Mouse (Mus musculus) kidney, embryonic 16.5 days (tissue): ENCODE measurements around the gene Zfp69. TPM values are rescaled to one million over a fixed set of nuclear protein-coding genes. Genes with fewer than 3 reads are reported as not detected.

Experiments
- ATAC-seq: fragments of 200-750 bp; cut with Nextera tagmentation; 2 replicates; pipeline ENCODE4 v1.8.0; 2017; ENCODE audit warnings: moderate TSS enrichment; ENCODE audit not compliant: low FRiP score, low TSS enrichment
- H3K27ac ChIP-seq: fragments of 300-500 bp; sonication (generic); 2 replicates; pipeline ENCODE4 v1.5.1; 2014; ENCODE audit warnings: low read length
- H3K27me3 ChIP-seq: fragments of 300-500 bp; sonication (generic); 2 replicates; pipeline ENCODE4 v1.6.1; 2014; ENCODE audit warnings: low read length, control low read depth, mixed read lengths; ENCODE audit not compliant: insufficient read depth
- H3K36me3 ChIP-seq: fragments of 300-500 bp; sonication (generic); 2 replicates; pipeline ENCODE4 v1.6.1; 2014; ENCODE audit warnings: low read length, control low read depth, mixed read lengths; ENCODE audit not compliant: insufficient read depth
- H3K4me1 ChIP-seq: fragments of 300-500 bp; sonication (generic); 2 replicates; pipeline ENCODE4 v1.6.1; 2014; ENCODE audit warnings: low read length, control low read depth, mixed read lengths; ENCODE audit not compliant: insufficient read depth
- H3K4me2 ChIP-seq: fragments of 300-500 bp; sonication (generic); replicated peaks from 2 replicates; pipeline ENCODE4 v1.6.1; 2014; ENCODE audit warnings: low read depth, low read length
- H3K4me3 ChIP-seq: fragments of 300-500 bp; sonication (generic); 2 replicates; pipeline ENCODE4 v1.5.1; 2014; ENCODE audit warnings: mild to moderate bottlenecking, low read length
- H3K9ac ChIP-seq: fragments of 300-500 bp; sonication (generic); replicated peaks from 2 replicates; pipeline ENCODE4 v1.6.1; 2014; ENCODE audit warnings: low read length
- H3K9me3 ChIP-seq: fragments of 300-500 bp; sonication (generic); 2 replicates; pipeline ENCODE4 v1.6.1; 2016; ENCODE audit warnings: low read length, control low read depth
- WGBS: fragments of 180-500 bp; shearing (Covaris S2); extraction: QIAGEN DNeasy Blood & Tissue Kit; methylation state at CpG from one replicate; pipeline ENCODE4 v1.1.7; 2014; 5-methylcytosine and 5-hydroxymethylcytosine counted together
- polyA plus RNA-seq: library from polyadenylated mRNA; unstranded; fragments of >200 nt; fragmentation: Nextera tagmentation; extraction: Ambion mirVana; gene quantifications from 2 replicates; pipeline ENCODE4 v1.2.1, GENCODE M21; 2015

The Zfp69 gene
- polyA plus RNA-seq, 1 experiment from 2014 or later: 10.3 TPM

- H3K36me3 ChIP-seq: peaks cover 40% of the 10 kb centered on the region
- 93% methylated on average over 8 of the region's 8 CpGs for WGBS
Measured at GRCm38 (mm10) chr4:120971842-120972241, 20.3 kb upstream of the Zfp69 start.

GRCm38 (mm10) chr4:120969382-120970146 is 18.1 kb upstream of the Zfp69 start:
- ATAC-seq: no peak
- no peak overlapping the region for H3K4me2 ChIP-seq
- no peaks in the 10 kb centered on the region for H3K9me3 ChIP-seq
- no peak overlapping the region for H3K4me3 ChIP-seq
- no peak overlapping the region for H3K9ac ChIP-seq
- H3K27me3 ChIP-seq: no peaks in the 10 kb centered on the region
- WGBS: 74% methylated on average over 5 of the region's 5 CpGs
- H3K4me1 ChIP-seq: no peaks in the 10 kb centered on the region
- H3K36me3 ChIP-seq: peaks cover 40% of the 10 kb centered on the region
- H3K27ac ChIP-seq: no peak overlapping the region

More at GRCm38 (mm10) chr4:120971842-120972241, 20.3 kb upstream of the Zfp69 start:
- no peak overlapping the region for H3K27ac ChIP-seq
- ATAC-seq: no peak
- H3K4me2 ChIP-seq: no peak overlapping the region
- no peak overlapping the region for H3K4me3 ChIP-seq
- no peaks in the 10 kb centered on the region for H3K4me1 ChIP-seq
- H3K27me3 ChIP-seq: no peaks in the 10 kb centered on the region
- H3K9ac ChIP-seq: no peak overlapping the region
- H3K9me3 ChIP-seq: no peaks in the 10 kb centered on the region

GRCm38 (mm10) chr4:120968486-120968885 is 17.0 kb upstream of the Zfp69 start:
- Histone ChIP-seq H3K9ac (no peak overlapping the region), H3K27me3 (no peaks in the 10 kb centered on the region), H3K27ac (no peak overlapping the region), H3K4me1 (no peaks in the 10 kb centered on the region), H3K36me3 (peaks cover 34% of the 10 kb centered on the region), H3K4me3 (no peak overlapping the region), H3K9me3 (no peaks in the 10 kb centered on the region), H3K4me2 (no peak overlapping the region)
- 82% methylated on average over 9 of the region's 9 CpGs for WGBS
- ATAC-seq: no peak

- Histone ChIP-seq H3K9me3 (no peaks in the 10 kb centered on the region), H3K9ac (no peak overlapping the region), H3K36me3 (no peaks in the 10 kb centered on the region), H3K4me2 (no peak overlapping the region), H3K4me1 (peaks cover 7% of the 10 kb centered on the region), H3K4me3 (no peak overlapping the region), H3K27ac (no peak overlapping the region), H3K27me3 (no peaks in the 10 kb centered on the region)
- ATAC-seq: no peak
- 88% methylated on average over 1 of the region's 1 CpGs for WGBS
Measured at GRCm38 (mm10) chr4:120955586-120955985, 4.1 kb upstream of the Zfp69 start.

GRCm38 (mm10) chr4:120953667-120954066 is 2.2 kb upstream of the Zfp69 start:
- H3K4me1 ChIP-seq: peaks cover 17% of the 10 kb centered on the region
- 88% methylated on average over 1 of the region's 1 CpGs for WGBS
- H3K36me3 ChIP-seq: no peaks in the 10 kb centered on the region
- no peak for ATAC-seq
- H3K9ac ChIP-seq: no peak overlapping the region
- no peak overlapping the region for H3K27ac ChIP-seq
- H3K4me2 ChIP-seq: no peak overlapping the region
- no peaks in the 10 kb centered on the region for H3K27me3 ChIP-seq
- no peak overlapping the region for H3K4me3 ChIP-seq
- H3K9me3 ChIP-seq: no peaks in the 10 kb centered on the region

- WGBS: 73% methylated on average over 4 of the region's 4 CpGs
- Histone ChIP-seq H3K4me1 (peaks cover 18% of the 10 kb centered on the region), H3K27me3 (no peaks in the 10 kb centered on the region), H3K9ac (no peak overlapping the region), H3K4me2 (no peak overlapping the region), H3K27ac (no peak overlapping the region), H3K4me3 (no peak overlapping the region), H3K36me3 (no peaks in the 10 kb centered on the region), H3K9me3 (no peaks in the 10 kb centered on the region)
- no peak for ATAC-seq
Measured at GRCm38 (mm10) chr4:120953038-120953437, 1.5 kb upstream of the Zfp69 start.

GRCm38 (mm10) chr4:120952163-120952562 is 664 bp upstream of the Zfp69 start:
- 39% methylated on average over 6 of the region's 6 CpGs for WGBS
- Histone ChIP-seq H3K36me3 (peaks cover 4% of the 10 kb centered on the region; the same call in 1 of the 2 replicates), H3K27ac (peak overlapping the region; percentile 88), H3K9ac (peak overlapping the region; percentile 86), H3K27me3 (no peaks in the 10 kb centered on the region), H3K4me3 (peak overlapping the region; percentile 80), H3K9me3 (no peaks in the 10 kb centered on the region), H3K4me1 (peaks cover 18% of the 10 kb centered on the region), H3K4me2 (peak overlapping the region; percentile 81)
- no peak for ATAC-seq

- Histone ChIP-seq H3K36me3 (peaks cover 16% of the 10 kb centered on the region), H3K9ac (peak overlapping the region; percentile 86), H3K4me3 (peak overlapping the region; percentile 80), H3K27me3 (no peaks in the 10 kb centered on the region), H3K4me1 (peaks cover 18% of the 10 kb centered on the region), H3K9me3 (no peaks in the 10 kb centered on the region), H3K27ac (peak overlapping the region; percentile 88), H3K4me2 (peak overlapping the region; percentile 81)
- WGBS: 3% methylated on average over 20 of the region's 20 CpGs
- ATAC-seq: no peak
Measured at GRCm38 (mm10) chr4:120950763-120951427, 604 bp downstream of the Zfp69 start.

GRCm38 (mm10) chr4:120948938-120949337 is 2.6 kb downstream of the Zfp69 start:
- no peaks in the 10 kb centered on the region for H3K27me3 ChIP-seq
- H3K27ac ChIP-seq: peak overlapping the region; percentile 43; the same call in 1 of the 2 replicates
- 43% methylated on average over 3 of the region's 3 CpGs for WGBS
- H3K36me3 ChIP-seq: peaks cover 22% of the 10 kb centered on the region
- peak overlapping the region; percentile 81 for H3K4me2 ChIP-seq
- no peaks in the 10 kb centered on the region for H3K9me3 ChIP-seq
- peak overlapping the region; percentile 11; the same call in 1 of the 2 replicates for H3K4me3 ChIP-seq
- ATAC-seq: no peak
- no peak overlapping the region; the same call in 1 of the 2 replicates for H3K9ac ChIP-seq
- H3K4me1 ChIP-seq: peaks cover 18% of the 10 kb centered on the region

- Histone ChIP-seq H3K27me3 (no peaks in the 10 kb centered on the region), H3K9ac (no peak overlapping the region), H3K4me3 (no peak overlapping the region), H3K36me3 (peaks cover 18% of the 10 kb centered on the region), H3K4me2 (no peak overlapping the region), H3K4me1 (no peaks in the 10 kb centered on the region), H3K9me3 (peaks cover 11% of the 10 kb centered on the region), H3K27ac (no peak overlapping the region)
- ATAC-seq: no peak
- WGBS: 74% methylated on average over 3 of the region's 3 CpGs
Measured at GRCm38 (mm10) chr4:120935006-120935405, 16.5 kb downstream of the Zfp69 start.
